Mouse (Mus musculus): ENCODE results near the gene Tspan12.
"Not testable (repeated sequence)": the region's sequence is repeated elsewhere in the genome, so short reads cannot be mapped to it uniquely, and the experiment has no call there.

Gene Tspan12

GRCm38 (mm10) chr6:21828437-21828836 lies 23.9 kb downstream of the Tspan12 start:
- in situ Hi-C loops (cut with MboI, MseI): no loop called here

DNA sequence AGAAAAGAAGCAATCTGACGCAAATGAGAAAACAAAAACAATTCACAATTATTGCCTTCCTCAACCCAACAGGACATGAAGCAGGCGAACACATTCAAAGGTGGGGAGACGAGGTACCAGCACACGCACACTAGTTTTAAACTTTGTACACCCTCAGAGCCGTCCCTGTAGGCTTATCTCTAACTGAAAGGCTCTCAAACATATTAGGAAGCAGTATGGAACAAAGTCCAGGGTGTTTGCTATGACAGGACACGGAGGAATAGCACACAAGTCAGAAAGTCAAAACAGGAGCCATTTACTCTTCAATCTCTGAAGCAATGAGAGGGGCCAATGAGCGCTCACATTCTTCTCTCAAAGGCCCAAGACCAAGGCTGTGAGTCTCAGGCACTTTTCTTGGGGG lies 24.3 kb downstream of the Tspan12 start:
- in situ Hi-C loops (cut with MboI, MseI): no loop called here

DNA sequence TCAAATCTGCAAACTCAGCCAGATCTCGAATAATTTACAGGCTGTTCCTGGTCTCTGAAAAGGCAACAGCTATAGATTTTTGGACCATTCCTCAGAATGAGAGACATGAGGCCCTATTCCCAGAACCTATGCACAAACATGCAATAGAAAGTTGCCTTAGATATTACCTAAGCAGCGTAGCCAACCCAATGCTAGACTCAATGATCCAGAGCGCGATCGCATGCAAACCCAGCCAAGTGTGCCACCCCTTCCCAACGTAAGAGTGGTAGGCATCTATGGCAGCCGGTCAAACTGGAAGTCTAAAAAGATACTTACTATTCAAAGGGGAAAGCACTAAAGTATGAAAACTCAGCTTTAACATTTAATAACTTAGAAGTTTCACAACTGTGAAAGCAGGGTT lies 28.6 kb downstream of the Tspan12 start:
- in situ Hi-C loops (cut with MboI, MseI): no loop called here

DNA sequence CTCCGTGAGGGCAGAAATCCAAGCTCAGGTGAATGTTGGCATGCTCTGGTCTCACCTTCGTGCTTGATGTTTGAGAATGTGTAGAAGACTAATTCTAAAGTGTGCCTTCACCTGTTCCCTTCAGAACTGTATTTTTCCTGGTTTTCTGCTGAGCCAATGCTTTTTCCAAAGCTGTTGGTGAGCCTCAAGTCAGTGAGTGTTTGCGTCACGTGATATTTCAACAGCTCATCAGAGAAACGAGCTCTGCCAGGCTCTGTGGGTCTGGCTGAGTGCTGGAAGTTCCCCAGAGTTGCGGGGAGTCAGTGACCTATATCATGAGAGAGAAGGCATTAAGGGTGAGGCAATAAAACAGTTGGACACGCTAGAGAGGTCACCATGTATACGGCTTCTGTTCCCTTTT lies 29.0 kb downstream of the Tspan12 start:
- in situ Hi-C loops (cut with MboI, MseI): no loop called here

GRCm38 (mm10) chr6:21822721-21823134 lies 29.6 kb downstream of the Tspan12 start:
- in situ Hi-C loops (cut with MboI, MseI): no loop called here

GRCm38 (mm10) chr6:21818107-21818807 lies 34.1 kb downstream of the Tspan12 start:
- in situ Hi-C loops (cut with MboI, MseI): no loop called here

DNA sequence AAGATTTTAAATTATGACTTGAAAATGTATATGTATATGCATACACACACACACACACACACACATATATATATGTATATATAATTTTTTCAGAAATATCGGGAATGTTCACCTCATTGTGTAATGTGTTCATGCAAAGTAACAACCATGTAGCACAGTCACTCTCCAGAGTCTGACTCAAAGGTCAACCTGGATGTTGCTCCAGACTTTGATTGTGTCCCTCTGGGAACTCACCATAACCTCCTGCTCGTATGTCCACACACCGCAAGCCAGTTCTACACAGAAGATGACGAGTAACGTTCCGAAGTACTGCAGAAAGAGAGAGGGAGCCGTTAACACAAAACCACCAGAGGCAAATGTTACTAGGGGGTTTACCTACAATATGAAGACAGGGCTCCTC lies 46.3 kb downstream of the Tspan12 start:
- in situ Hi-C loops (cut with MboI, MseI): no loop called here

DNA sequence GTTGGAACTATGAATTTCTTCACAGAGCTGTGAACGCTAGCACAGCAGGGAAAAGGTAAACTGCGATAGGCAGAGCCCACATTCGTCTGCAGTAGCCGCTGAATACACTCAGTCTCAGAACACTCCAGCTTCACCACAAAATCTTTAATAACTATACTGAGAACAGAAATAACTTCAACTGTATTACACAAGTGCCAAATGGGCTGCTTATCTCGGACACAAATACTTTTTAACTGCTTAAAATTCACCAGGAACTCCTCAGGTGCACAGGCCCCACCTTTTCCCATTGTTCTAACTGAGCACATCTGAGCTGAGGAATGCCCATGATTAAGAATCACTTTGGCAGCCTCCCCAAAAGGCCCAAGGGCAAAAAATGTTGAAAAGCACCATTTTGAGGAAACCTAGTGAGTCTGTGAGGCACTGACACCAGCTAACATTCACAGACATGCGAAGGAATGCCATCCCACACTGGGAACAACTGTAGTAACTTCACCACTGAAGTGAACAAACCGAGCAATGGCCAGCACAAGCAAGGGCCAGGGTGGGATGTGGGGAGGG lies 47.2 kb downstream of the Tspan12 start:
- in situ Hi-C loops (cut with MboI, MseI): no loop called here

GRCm38 (mm10) chr6:21803483-21804340 lies 48.6 kb downstream of the Tspan12 start:
- in situ Hi-C loops (cut with MboI, MseI): no loop called here

GRCm38 (mm10) chr6:21798581-21798980 lies 53.7 kb downstream of the Tspan12 start:
- in situ Hi-C loops (cut with MboI, MseI): loop anchor here (10.0 kb wide), 1 partner anchor 266 kb away; no protein-coding TSS in a partner anchor

DNA sequence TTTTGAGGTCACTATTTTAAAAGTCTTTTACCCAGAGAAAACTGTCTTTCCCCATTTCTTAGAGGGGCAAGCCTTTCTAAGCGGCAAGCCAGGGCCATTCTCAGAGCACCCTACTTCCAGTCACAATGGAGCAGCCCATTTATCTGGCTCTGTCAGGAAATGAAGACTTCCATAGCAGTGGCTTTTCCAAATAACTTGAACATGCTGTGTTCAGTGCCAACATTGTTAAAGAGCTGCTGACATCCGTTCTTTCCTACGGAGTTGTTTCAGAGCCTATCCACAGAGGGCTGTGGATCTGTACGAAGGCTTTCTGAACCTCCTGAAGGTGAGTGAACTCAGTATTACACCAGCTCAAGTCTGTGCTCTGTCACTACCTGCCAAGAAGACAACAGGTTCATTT lies 55.2 kb downstream of the Tspan12 start:
- in situ Hi-C loops (cut with MboI, MseI): loop anchor here (10.0 kb wide), 1 partner anchor 268 kb away; no protein-coding TSS in a partner anchor

- in situ Hi-C loops (cut with MboI, MseI): loop anchor here (10.0 kb wide), 1 partner anchor 268 kb away; no protein-coding TSS in a partner anchor
These were observed 55.9 kb downstream of the Tspan12 start for GRCm38 (mm10) chr6:21796413-21796812.

DNA sequence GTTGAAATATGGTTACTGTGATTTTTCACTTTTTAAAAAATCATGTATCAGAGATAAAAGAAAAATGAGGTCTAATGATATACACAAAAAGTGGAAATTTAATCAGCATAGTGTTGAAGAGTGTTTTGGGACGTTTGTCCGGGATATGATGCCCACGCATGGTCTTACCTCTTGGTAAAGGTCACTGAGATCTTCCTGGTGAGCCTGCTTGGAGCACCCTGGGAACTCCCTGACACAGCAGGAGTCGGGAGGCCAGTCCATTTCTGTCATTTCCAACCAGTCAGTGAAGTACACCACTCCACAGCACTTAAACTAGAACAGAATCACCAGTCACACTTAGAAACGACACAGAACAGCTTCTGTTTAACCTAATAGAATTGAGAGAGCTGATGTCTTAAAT lies 56.9 kb downstream of the Tspan12 start:
- in situ Hi-C loops (cut with MboI, MseI): loop anchor here (10.0 kb wide), 1 partner anchor 269 kb away; no protein-coding TSS in a partner anchor

- in situ Hi-C loops (cut with MboI, MseI): loop anchor here (10.0 kb wide), 1 partner anchor 270 kb away; no protein-coding TSS in a partner anchor
These were observed 57.3 kb downstream of the Tspan12 start for GRCm38 (mm10) chr6:21795072-21795407.

DNA sequence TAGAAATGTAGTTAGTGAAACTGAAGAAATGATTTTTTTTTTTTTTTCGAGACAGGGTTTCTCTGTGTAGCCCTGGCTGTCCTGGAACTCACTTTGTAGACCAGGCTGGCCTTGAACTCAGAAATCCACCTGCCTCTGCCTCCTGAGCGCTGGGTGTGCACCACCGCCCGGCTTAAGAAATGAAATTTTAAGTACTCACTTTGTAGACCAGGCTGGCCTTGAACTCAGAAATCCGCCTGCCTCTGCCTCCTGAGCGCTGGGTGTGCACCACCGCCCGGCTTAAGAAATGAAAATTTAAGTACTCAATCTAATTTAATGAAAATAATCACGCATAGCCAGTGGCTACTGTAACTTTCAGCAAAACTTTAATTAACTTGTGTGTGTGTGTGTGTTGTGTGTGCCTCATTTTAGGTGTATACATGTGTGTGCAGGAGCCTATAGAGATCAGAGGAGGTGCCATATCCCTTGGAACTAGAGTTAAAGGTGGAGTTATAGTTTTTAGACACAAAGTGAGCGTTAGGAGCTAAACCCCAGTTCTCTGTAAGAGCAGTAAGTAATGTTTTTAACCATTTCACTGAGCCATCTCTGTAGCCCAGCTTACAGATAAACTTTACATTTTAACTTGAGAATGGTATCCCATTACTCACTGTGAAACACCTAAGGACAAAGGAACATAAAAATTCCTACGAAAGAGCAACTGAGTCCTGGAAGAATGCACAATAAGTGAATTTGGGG lies 57.8 kb downstream of the Tspan12 start:
- in situ Hi-C loops (cut with MboI, MseI): loop anchor here (10.0 kb wide), 1 partner anchor 270 kb away; no protein-coding TSS in a partner anchor

DNA sequence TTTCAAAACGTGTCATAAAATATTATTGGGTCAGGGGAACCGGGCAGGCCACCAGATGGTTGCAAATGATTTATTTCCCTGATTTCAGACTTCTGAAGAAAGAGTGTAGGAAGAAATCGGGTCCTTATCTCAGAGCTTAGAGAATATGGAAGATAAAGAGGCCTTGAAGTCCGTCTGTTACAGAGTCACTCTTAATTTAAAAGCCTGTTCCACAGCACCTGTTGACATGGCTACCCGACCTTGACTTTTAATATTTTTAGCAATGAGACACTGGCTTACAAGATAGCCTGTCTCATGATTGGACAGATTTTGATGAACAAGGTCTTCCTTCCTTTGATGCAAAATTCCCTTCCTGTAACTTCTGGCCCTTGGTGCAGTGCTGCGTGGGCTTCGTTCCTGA lies 61.0 kb downstream of the Tspan12 start:
- in situ Hi-C loops (cut with MboI, MseI): loop anchor here (10.0 kb wide), 1 partner anchor 273 kb away; no protein-coding TSS in a partner anchor

GRCm38 (mm10) chr6:21790550-21791086 lies 61.7 kb downstream of the Tspan12 start:
- in situ Hi-C loops (cut with MboI, MseI): loop anchor here (10.0 kb wide), 1 partner anchor 274 kb away; no protein-coding TSS in a partner anchor

DNA sequence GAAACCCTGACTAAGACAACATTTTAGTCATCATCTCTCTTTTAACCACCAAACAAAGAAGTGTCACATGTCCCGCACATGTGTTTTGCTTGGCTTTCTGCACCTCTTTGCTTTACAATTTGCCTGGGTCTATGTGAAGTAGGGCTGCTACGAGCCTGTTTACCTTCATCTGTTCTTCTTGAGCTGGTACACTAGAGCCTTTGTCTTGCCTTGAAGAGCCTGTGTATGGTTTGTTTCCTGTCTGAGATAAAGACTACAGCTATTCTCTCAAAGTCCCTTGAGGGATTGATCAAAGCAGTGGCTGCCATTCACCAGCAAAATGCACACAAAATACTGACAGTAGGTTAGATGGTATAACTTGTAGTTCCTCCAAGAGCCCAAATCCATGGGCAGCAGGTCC lies 62.3 kb downstream of the Tspan12 start:
- in situ Hi-C loops (cut with MboI, MseI): loop anchor here (10.0 kb wide), 1 partner anchor 275 kb away; no protein-coding TSS in a partner anchor

DNA sequence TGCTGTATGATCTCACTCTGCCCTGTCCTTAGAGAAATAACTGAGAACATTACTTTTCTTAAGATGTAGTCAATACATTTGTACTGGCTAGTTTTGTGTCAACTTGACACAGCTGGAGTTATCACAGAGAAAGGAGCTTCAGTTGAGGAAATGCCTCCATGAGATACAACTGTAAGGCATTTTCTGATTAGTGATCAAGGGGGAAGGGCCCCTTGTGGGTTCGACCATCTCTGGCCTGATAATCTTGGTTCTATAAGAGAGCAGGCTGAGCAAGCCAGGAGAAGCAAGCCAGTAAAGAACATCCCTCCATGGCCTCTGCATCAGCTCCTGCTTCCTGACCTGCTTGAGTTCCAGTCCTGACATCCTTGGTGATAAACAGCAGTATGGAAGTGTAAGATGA lies 62.7 kb downstream of the Tspan12 start:
- in situ Hi-C loops (cut with MboI, MseI): not testable (repeated sequence)

GRCm38 (mm10) chr6:21787757-21788156 lies 64.6 kb downstream of the Tspan12 start:
- in situ Hi-C loops (cut with MboI, MseI): no loop called here

- in situ Hi-C loops (cut with MboI, MseI): no loop called here
These were observed 65.0 kb downstream of the Tspan12 start for GRCm38 (mm10) chr6:21787274-21787673.
